In the genomic region with DNA sequence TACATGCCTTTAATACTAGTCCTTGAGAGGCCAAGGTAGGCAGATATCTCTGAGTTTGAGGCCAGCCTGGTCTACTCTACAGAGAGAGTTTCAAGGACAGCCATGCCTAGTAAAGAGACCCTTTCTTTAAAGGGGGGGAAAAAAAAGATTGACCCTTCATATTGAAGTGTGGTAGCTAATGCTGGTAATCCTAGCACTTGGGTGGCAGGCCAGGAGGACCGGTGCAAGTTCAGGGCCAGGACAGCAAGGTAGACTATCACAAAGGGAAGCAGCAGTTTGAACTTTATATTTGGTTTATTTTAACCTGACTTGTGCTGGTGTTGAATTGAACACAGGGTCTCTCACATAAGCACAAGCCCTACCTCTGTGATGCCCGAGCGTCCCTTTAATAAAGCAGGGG, we compare ENCODE assay signal across 8 mouse cellular contexts. TPM values are rescaled to one million over a fixed set of nuclear protein-coding genes. Genes with fewer than 3 reads are reported as not detected.
A peak's percentile ranks its signal among the peaks of the same experiment; 100 is the strongest.
DNase-seq lines count a peak whose midpoint lies in the region; ATAC-seq and TF ChIP-seq lines count a peak whose summit lies in the region.

No protein-coding gene starts in this region.

- peak overlapping the region; percentile 68 for H3K4me2 ChIP-seq in lung, embryonic 14.5 days
- peak overlapping the region; percentile 67 for H3K4me2 ChIP-seq in forebrain, embryonic 14.5 days (ENCODE audit: low read length)
- H3K4me2 ChIP-seq in neural tube, embryonic 13.5 days = peak overlapping the region; percentile 73

- H3K27me3 ChIP-seq in lung, embryonic 14.5 days (ENCODE audit: insufficient read depth, low read length) = no peaks in the 10 kb centered on the region
- H3K27me3 ChIP-seq in forebrain, embryonic 14.5 days (replicated peaks; ENCODE audit: control insufficient read depth, insufficient read depth, low read length) = no peaks in the 10 kb centered on the region
- no peaks in the 10 kb centered on the region for H3K27me3 ChIP-seq in limb, embryonic 10.5 days (ENCODE audit: low read depth, poor library complexity, severe bottlenecking)
- H3K27me3 ChIP-seq in neural tube, embryonic 13.5 days = no peaks in the 10 kb centered on the region

- 81% methylated on average over 3 of the region's 3 CpGs for WGBS in lung, embryonic 14.5 days
- WGBS in forebrain, embryonic 14.5 days = 91% methylated on average over 3 of the region's 3 CpGs
- WGBS in limb, embryonic 10.5 days = 93% methylated on average over 3 of the region's 3 CpGs
- 83% methylated on average over 3 of the region's 3 CpGs for WGBS in neural tube, embryonic 13.5 days

- peak overlapping the region; percentile 96 for H3K4me3 ChIP-seq in lung, embryonic 14.5 days (ENCODE audit: low read depth, low read length)
- H3K4me3 ChIP-seq in forebrain, embryonic 14.5 days (ENCODE audit: low read depth, low read length) = peak overlapping the region; percentile 97
- peak overlapping the region; percentile 97 for H3K4me3 ChIP-seq in limb, embryonic 10.5 days
- H3K4me3 ChIP-seq in neural tube, embryonic 13.5 days = peak overlapping the region; percentile 97

- 0 out of 2 replicates have a peak, but pooled peaks cover 3% of the 10 kb centered on the region for H3K4me1 ChIP-seq in lung, embryonic 14.5 days (ENCODE audit: insufficient read depth)
- peaks cover 8% of the 10 kb centered on the region for H3K4me1 ChIP-seq in forebrain, embryonic 14.5 days (ENCODE audit: control insufficient read depth, insufficient read depth, low read length)
- peaks cover 16% of the 10 kb centered on the region for H3K4me1 ChIP-seq in limb, embryonic 10.5 days
- peaks cover 35% of the 10 kb centered on the region for H3K4me1 ChIP-seq in neural tube, embryonic 13.5 days (replicated peaks)

- ATAC-seq in lung, embryonic 14.5 days (ENCODE audit: insufficient read depth) = no peak
- no peak for ATAC-seq in forebrain, embryonic 14.5 days
- no peak for ATAC-seq in neural tube, embryonic 13.5 days (ENCODE audit: low read depth)

- H3K9ac ChIP-seq in lung, embryonic 14.5 days = no peak overlapping the region
- peak overlapping the region; percentile 86; the same call in 1 of the 2 replicates for H3K9ac ChIP-seq in forebrain, embryonic 14.5 days (ENCODE audit: low read length)
- H3K9ac ChIP-seq in neural tube, embryonic 13.5 days = peak overlapping the region; percentile 92

- H3K36me3 ChIP-seq in lung, embryonic 14.5 days (ENCODE audit: insufficient read depth) = peaks cover 12% of the 10 kb centered on the region; the same call in 1 of the 2 replicates
- H3K36me3 ChIP-seq in forebrain, embryonic 14.5 days (ENCODE audit: control insufficient read depth, insufficient read depth, low read length) = peaks cover 14% of the 10 kb centered on the region; the same call in 1 of the 2 replicates
- H3K36me3 ChIP-seq in limb, embryonic 10.5 days = peaks cover 41% of the 10 kb centered on the region
- 0 out of 2 replicates have a peak, but pooled peaks cover 5% of the 10 kb centered on the region for H3K36me3 ChIP-seq in neural tube, embryonic 13.5 days

- DNase-seq in lung, embryonic 14.5 days = no peak
- DNase-seq in lung, postnatal 36 days = no peak
- no peak for DNase-seq in forebrain, embryonic 14.5 days (ENCODE audit: low spot score)
- DNase-seq in limb, embryonic 10.5 days (ENCODE audit: low spot score) = no peak
- DNase-seq in left cerebral cortex, postnatal 25 days (ENCODE audit: low spot score in 2 of 2) = no peak
- DNase-seq in right cerebral cortex, postnatal 4 days = no peak
- DNase-seq in layer of hippocampus, adult 9-10 months (ENCODE audit: low spot score) = no peak

- H3K9me3 ChIP-seq in lung, embryonic 14.5 days (ENCODE audit: low read depth, low read length) = no peaks in the 10 kb centered on the region
- no peaks in the 10 kb centered on the region for H3K9me3 ChIP-seq in forebrain, embryonic 14.5 days (replicated peaks; ENCODE audit: control insufficient read depth, low read length)
- no peaks in the 10 kb centered on the region for H3K9me3 ChIP-seq in limb, embryonic 10.5 days (replicated peaks)
- H3K9me3 ChIP-seq in neural tube, embryonic 13.5 days = no peaks in the 10 kb centered on the region

- TF ChIP-seq CTCF in lung, embryonic 14.5 days (IDR thresholded peaks at IDR 0.05; ENCODE audit: low read depth) = no peak

- H3K27ac ChIP-seq in lung, embryonic 14.5 days (ENCODE audit: low read depth) = no peak overlapping the region
- no peak overlapping the region for H3K27ac ChIP-seq in forebrain, embryonic 14.5 days (ENCODE audit: low read depth, low read length)
- no peak overlapping the region for H3K27ac ChIP-seq in limb, embryonic 10.5 days
- H3K27ac ChIP-seq in neural tube, embryonic 13.5 days (replicated peaks) = no peak overlapping the region

- intact Hi-C loops in left cerebral cortex, postnatal 25 days (cut with DNase I) = no loop called here

RNA-seq across cellular contexts. Expression of gene Ppm1d, which starts 2.3 kb away (rescaled TPM):
- polyA plus RNA-seq in lung, embryonic 14.5 days (2014; fragmentation: Nextera tagmentation; extraction: Ambion mirVana) = 21.4 and 23.1 TPM in 2 replicates
- polyA plus RNA-seq in forebrain, embryonic 14.5 days (2014; fragmentation: Nextera tagmentation; extraction: Ambion mirVana) = 24.9 and 25.1 TPM in 2 replicates
- 22.7 and 24.7 TPM in 2 replicates for polyA plus RNA-seq in limb, embryonic 10.5 days (2016; fragmentation: Nextera tagmentation; extraction: Ambion mirVana)
- polyA plus RNA-seq in neural tube, embryonic 13.5 days (2015; fragmentation: Nextera tagmentation; extraction: Ambion mirVana) = 20.0 and 22.4 TPM in 2 replicates
- total RNA-seq in left cerebral cortex, postnatal 25 days (2021) = 10 to 100 TPM; 17.8 to 18.5 TPM

RNA-seq across cellular contexts. Expression of gene Bcas3, which starts 39.6 kb away (rescaled TPM):
- polyA plus RNA-seq in lung, embryonic 14.5 days (2014; fragmentation: Nextera tagmentation; extraction: Ambion mirVana) = 31.1 and 35.0 TPM in 2 replicates
- polyA plus RNA-seq in forebrain, embryonic 14.5 days (2014; fragmentation: Nextera tagmentation; extraction: Ambion mirVana) = 27.5 and 30.5 TPM in 2 replicates
- 21.2 and 26.5 TPM in 2 replicates for polyA plus RNA-seq in limb, embryonic 10.5 days (2016; fragmentation: Nextera tagmentation; extraction: Ambion mirVana)
- polyA plus RNA-seq in neural tube, embryonic 13.5 days (2015; fragmentation: Nextera tagmentation; extraction: Ambion mirVana) = 37.7 and 37.8 TPM in 2 replicates
- total RNA-seq in left cerebral cortex, postnatal 25 days (2021) = 10 to 100 TPM; 65.4 to 69.7 TPM
